Mouse (Mus musculus): Measurements from ENCODE around the gene Gm49358. TPM values are rescaled to one million over a fixed set of nuclear protein-coding genes. Genes with fewer than 3 reads are reported as not detected.

Gm49358 gene
- polyA plus RNA-seq, 1 experiment from 2014 or later: not detected

- no peak overlapping the region for H3K9ac ChIP-seq (ENCODE audit: low read length)
- H3K27me3 ChIP-seq (ENCODE audit: control insufficient read depth, insufficient read depth, low read length): no peaks in the 10 kb centered on the region
- H3K4me2 ChIP-seq (ENCODE audit: low read depth, low read length): no peak overlapping the region
- no peak overlapping the region for H3K4me3 ChIP-seq (replicated peaks; ENCODE audit: low read length)
- no peaks in the 10 kb centered on the region for H3K9me3 ChIP-seq (replicated peaks; ENCODE audit: control insufficient read depth, low read length)
- no peak for ATAC-seq (ENCODE audit: insufficient read depth, low FRiP score)
- no peaks in the 10 kb centered on the region for H3K36me3 ChIP-seq (ENCODE audit: control insufficient read depth, insufficient read depth, low read length)
- no peak overlapping the region for H3K27ac ChIP-seq (ENCODE audit: low read length)
- H3K4me1 ChIP-seq (ENCODE audit: control insufficient read depth, insufficient read depth, low read length): no peaks in the 10 kb centered on the region
- WGBS: 77% methylated on average over 1 of the region's 1 CpGs
Measured at GRCm38 (mm10) chr10:86757724-86758123, 6.0 kb upstream of the Gm49358 start.

GRCm38 (mm10) chr10:86758211-86758610 is 5.6 kb upstream of the Gm49358 start:
- Histone ChIP-seq H3K27ac (ENCODE audit: low read length) (no peak overlapping the region), H3K4me2 (ENCODE audit: low read depth, low read length) (no peak overlapping the region), H3K27me3 (ENCODE audit: control insufficient read depth, insufficient read depth, low read length) (no peaks in the 10 kb centered on the region), H3K36me3 (ENCODE audit: control insufficient read depth, insufficient read depth, low read length) (no peaks in the 10 kb centered on the region), H3K9ac (ENCODE audit: low read length) (no peak overlapping the region), H3K4me3 (replicated peaks; ENCODE audit: low read length) (no peak overlapping the region), H3K9me3 (replicated peaks; ENCODE audit: control insufficient read depth, low read length) (no peaks in the 10 kb centered on the region), H3K4me1 (ENCODE audit: control insufficient read depth, insufficient read depth, low read length) (no peaks in the 10 kb centered on the region)
- 84% methylated on average over 6 of the region's 6 CpGs for WGBS
- ATAC-seq (ENCODE audit: insufficient read depth, low FRiP score): no peak

- H3K36me3 ChIP-seq (ENCODE audit: control insufficient read depth, insufficient read depth, low read length): no peaks in the 10 kb centered on the region
- no peaks in the 10 kb centered on the region for H3K4me1 ChIP-seq (ENCODE audit: control insufficient read depth, insufficient read depth, low read length)
- no peak overlapping the region for H3K4me2 ChIP-seq (ENCODE audit: low read depth, low read length)
- no peak overlapping the region for H3K9ac ChIP-seq (ENCODE audit: low read length)
- no peak overlapping the region for H3K27ac ChIP-seq (ENCODE audit: low read length)
- H3K4me3 ChIP-seq (replicated peaks; ENCODE audit: low read length): no peak overlapping the region
- no peaks in the 10 kb centered on the region for H3K27me3 ChIP-seq (ENCODE audit: control insufficient read depth, insufficient read depth, low read length)
- WGBS: 71% methylated on average over 1 of the region's 1 CpGs
- no peak for ATAC-seq (ENCODE audit: insufficient read depth, low FRiP score)
- no peaks in the 10 kb centered on the region for H3K9me3 ChIP-seq (replicated peaks; ENCODE audit: control insufficient read depth, low read length)
Measured at GRCm38 (mm10) chr10:86761236-86761635, 2.5 kb upstream of the Gm49358 start.

- H3K4me2 ChIP-seq (ENCODE audit: low read depth, low read length): no peak overlapping the region
- no peaks in the 10 kb centered on the region for H3K36me3 ChIP-seq (ENCODE audit: control insufficient read depth, insufficient read depth, low read length)
- H3K27ac ChIP-seq (ENCODE audit: low read length): no peak overlapping the region
- H3K9me3 ChIP-seq (replicated peaks; ENCODE audit: control insufficient read depth, low read length): no peaks in the 10 kb centered on the region
- no peak overlapping the region for H3K4me3 ChIP-seq (replicated peaks; ENCODE audit: low read length)
- H3K27me3 ChIP-seq (ENCODE audit: control insufficient read depth, insufficient read depth, low read length): no peaks in the 10 kb centered on the region
- 57% methylated on average over 7 of the region's 7 CpGs for WGBS
- H3K9ac ChIP-seq (ENCODE audit: low read length): no peak overlapping the region
- no peaks in the 10 kb centered on the region for H3K4me1 ChIP-seq (ENCODE audit: control insufficient read depth, insufficient read depth, low read length)
- no peak for ATAC-seq (ENCODE audit: insufficient read depth, low FRiP score)
Measured at GRCm38 (mm10) chr10:86761722-86762383, 1.9 kb upstream of the Gm49358 start.

GRCm38 (mm10) chr10:86762384-86762730 is 1.4 kb upstream of the Gm49358 start:
- WGBS: 57% methylated on average over 3 of the region's 3 CpGs
- no peaks in the 10 kb centered on the region for H3K36me3 ChIP-seq (ENCODE audit: control insufficient read depth, insufficient read depth, low read length)

GRCm38 (mm10) chr10:86765344-86765966 is 1.7 kb downstream of the Gm49358 start:
- 88% methylated on average over 4 of the region's 4 CpGs for WGBS
- Histone ChIP-seq H3K4me3 (replicated peaks; ENCODE audit: low read length) (no peak overlapping the region), H3K4me2 (ENCODE audit: low read depth, low read length) (no peak overlapping the region), H3K27me3 (ENCODE audit: control insufficient read depth, insufficient read depth, low read length) (no peaks in the 10 kb centered on the region), H3K9me3 (replicated peaks; ENCODE audit: control insufficient read depth, low read length) (no peaks in the 10 kb centered on the region), H3K27ac (ENCODE audit: low read length) (no peak overlapping the region), H3K36me3 (ENCODE audit: control insufficient read depth, insufficient read depth, low read length) (no peaks in the 10 kb centered on the region), H3K9ac (ENCODE audit: low read length) (no peak overlapping the region), H3K4me1 (ENCODE audit: control insufficient read depth, insufficient read depth, low read length) (no peaks in the 10 kb centered on the region)
- ATAC-seq (ENCODE audit: insufficient read depth, low FRiP score): no peak

More at GRCm38 (mm10) chr10:86762384-86762730, 1.4 kb upstream of the Gm49358 start:
- Histone ChIP-seq H3K27ac (ENCODE audit: low read length) (no peak overlapping the region), H3K4me3 (replicated peaks; ENCODE audit: low read length) (no peak overlapping the region), H3K4me2 (ENCODE audit: low read depth, low read length) (no peak overlapping the region), H3K4me1 (ENCODE audit: control insufficient read depth, insufficient read depth, low read length) (no peaks in the 10 kb centered on the region), H3K9ac (ENCODE audit: low read length) (no peak overlapping the region), H3K9me3 (replicated peaks; ENCODE audit: control insufficient read depth, low read length) (no peaks in the 10 kb centered on the region), H3K27me3 (ENCODE audit: control insufficient read depth, insufficient read depth, low read length) (no peaks in the 10 kb centered on the region)
- no peak for ATAC-seq (ENCODE audit: insufficient read depth, low FRiP score)

GRCm38 (mm10) chr10:86769216-86769615 is 5.4 kb downstream of the Gm49358 start:
- Histone ChIP-seq H3K27me3 (ENCODE audit: control insufficient read depth, insufficient read depth, low read length) (no peaks in the 10 kb centered on the region), H3K9ac (ENCODE audit: low read length) (no peak overlapping the region), H3K27ac (ENCODE audit: low read length) (no peak overlapping the region), H3K4me1 (ENCODE audit: control insufficient read depth, insufficient read depth, low read length) (no peaks in the 10 kb centered on the region; the same call in 1 of the 2 replicates), H3K4me3 (replicated peaks; ENCODE audit: low read length) (no peak overlapping the region), H3K36me3 (ENCODE audit: control insufficient read depth, insufficient read depth, low read length) (no peaks in the 10 kb centered on the region), H3K9me3 (replicated peaks; ENCODE audit: control insufficient read depth, low read length) (no peaks in the 10 kb centered on the region), H3K4me2 (ENCODE audit: low read depth, low read length) (no peak overlapping the region)
- 54% methylated on average over 5 of the region's 5 CpGs for WGBS
- ATAC-seq (ENCODE audit: insufficient read depth, low FRiP score): no peak

GRCm38 (mm10) chr10:86769797-86770196 is 6.0 kb downstream of the Gm49358 start:
- no peaks in the 10 kb centered on the region for H3K27me3 ChIP-seq (ENCODE audit: control insufficient read depth, insufficient read depth, low read length)
- no peaks in the 10 kb centered on the region for H3K9me3 ChIP-seq (replicated peaks; ENCODE audit: control insufficient read depth, low read length)
- H3K4me2 ChIP-seq (ENCODE audit: low read depth, low read length): no peak overlapping the region
- no peak overlapping the region for H3K27ac ChIP-seq (ENCODE audit: low read length)
- no peaks in the 10 kb centered on the region for H3K36me3 ChIP-seq (ENCODE audit: control insufficient read depth, insufficient read depth, low read length)
- H3K4me1 ChIP-seq (ENCODE audit: control insufficient read depth, insufficient read depth, low read length): no peaks in the 10 kb centered on the region; the same call in 1 of the 2 replicates
- no peak overlapping the region for H3K9ac ChIP-seq (ENCODE audit: low read length)
- 0 out of 2 replicates have a peak, but pooled peaks have one; percentile 17 for ATAC-seq (ENCODE audit: insufficient read depth, low FRiP score)
- no peak overlapping the region for H3K4me3 ChIP-seq (replicated peaks; ENCODE audit: low read length)
- 40% methylated on average over 4 of the region's 4 CpGs for WGBS

GRCm38 (mm10) chr10:86771701-86772100 is 7.9 kb downstream of the Gm49358 start:
- Histone ChIP-seq H3K4me3 (replicated peaks; ENCODE audit: low read length) (no peak overlapping the region), H3K4me1 (ENCODE audit: control insufficient read depth, insufficient read depth, low read length) (no peaks in the 10 kb centered on the region; the same call in 1 of the 2 replicates), H3K27me3 (ENCODE audit: control insufficient read depth, insufficient read depth, low read length) (no peaks in the 10 kb centered on the region), H3K9ac (ENCODE audit: low read length) (no peak overlapping the region), H3K9me3 (replicated peaks; ENCODE audit: control insufficient read depth, low read length) (no peaks in the 10 kb centered on the region), H3K27ac (ENCODE audit: low read length) (no peak overlapping the region), H3K36me3 (ENCODE audit: control insufficient read depth, insufficient read depth, low read length) (no peaks in the 10 kb centered on the region), H3K4me2 (ENCODE audit: low read depth, low read length) (no peak overlapping the region)
- WGBS: 80% methylated on average over 5 of the region's 5 CpGs
- no peak for ATAC-seq (ENCODE audit: insufficient read depth, low FRiP score)
